Mouse (Mus musculus): ENCODE data around the gene Ranbp1. TPM values are rescaled to one million over a fixed set of nuclear protein-coding genes. Genes with fewer than 3 reads are reported as not detected.

Ranbp1 gene
- polyA plus RNA-seq, 1 experiment from 2014 or later: 989 TPM

DNA sequence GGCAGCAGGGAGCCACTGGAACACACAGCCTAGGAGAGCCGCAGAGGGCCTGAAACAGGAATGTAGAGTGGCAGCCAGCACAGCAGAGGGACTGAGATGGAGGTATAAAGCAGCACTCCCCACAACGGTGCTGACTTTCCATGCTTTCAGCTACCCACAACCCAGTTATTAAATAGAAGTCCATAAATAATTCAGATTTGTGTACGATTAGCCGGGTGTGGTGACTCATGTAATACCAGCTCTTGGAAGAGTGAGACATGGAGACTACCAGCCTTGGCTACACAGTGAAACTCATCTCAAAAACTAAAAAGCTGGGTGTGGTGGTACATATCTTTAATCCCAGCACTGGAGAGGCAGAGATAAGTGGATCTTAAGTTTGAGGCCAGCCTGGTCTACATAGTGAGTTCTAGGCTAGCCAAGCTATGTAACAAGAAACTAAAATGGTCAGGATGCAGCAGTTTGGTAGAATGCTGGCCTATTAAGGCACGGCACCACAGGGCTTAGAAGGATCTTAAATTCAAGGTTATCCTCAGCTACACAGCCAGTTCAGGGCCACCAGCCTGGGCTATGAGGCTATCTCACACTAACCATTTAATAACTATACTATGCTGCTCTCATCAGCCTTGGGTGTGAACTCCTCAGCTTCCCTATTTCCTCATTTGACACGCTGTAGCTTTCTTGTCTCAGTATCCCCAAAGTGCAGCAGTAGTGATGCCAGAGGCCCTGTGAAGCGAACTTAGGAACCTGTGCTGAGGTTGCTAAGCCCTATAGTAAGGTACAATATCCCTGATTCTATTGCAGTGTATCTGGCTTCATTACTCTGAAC is 11.6 kb downstream of the Ranbp1 start:
- H3K4me2 ChIP-seq: no peak overlapping the region
- H3K4me3 ChIP-seq (ENCODE audit: low read depth, low read length): no peak overlapping the region

DNA sequence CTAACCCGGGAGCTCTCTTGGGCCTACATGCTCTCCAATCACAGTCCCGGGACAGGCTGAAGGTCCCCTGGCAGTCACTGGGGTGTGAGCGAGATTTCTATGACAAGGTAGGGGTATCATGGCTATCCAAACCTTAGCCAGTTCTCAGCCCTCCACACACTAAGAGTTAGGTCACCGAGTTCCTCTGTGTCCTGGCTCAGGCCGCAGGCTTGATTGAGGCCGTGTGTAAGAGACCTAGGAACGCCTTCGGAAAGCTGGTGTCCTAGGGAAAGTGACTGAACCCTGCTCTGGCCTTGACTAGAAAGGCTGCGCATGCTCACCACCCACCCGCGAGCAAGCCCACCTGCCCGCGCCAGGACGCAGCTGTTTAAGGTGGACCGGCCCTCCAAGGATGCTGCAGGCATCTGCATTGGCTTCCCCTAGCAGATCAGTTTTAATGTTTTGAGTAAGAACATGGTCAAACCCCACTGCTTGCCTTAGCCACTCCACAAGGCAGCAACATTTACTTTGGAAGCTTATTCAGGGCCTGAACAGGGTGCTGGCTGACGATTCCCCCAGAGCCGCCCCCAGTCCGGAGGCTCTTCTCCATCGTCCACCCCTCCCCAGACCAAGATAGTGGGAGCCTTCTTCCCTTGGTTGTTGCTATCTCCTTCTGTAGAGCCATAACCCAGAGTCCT is 13.0 kb downstream of the Ranbp1 start:
- 8% methylated on average over 19 of the region's 19 CpGs for WGBS
- peaks cover 20% of the 10 kb centered on the region for H3K36me3 ChIP-seq (ENCODE audit: control insufficient read depth, insufficient read depth, low read length)
- H3K9ac ChIP-seq (ENCODE audit: low read depth, low read length): peak overlapping the region; percentile 72
- no peaks in the 10 kb centered on the region for H3K9me3 ChIP-seq (ENCODE audit: control insufficient read depth, low read length)
- H3K4me3 ChIP-seq (ENCODE audit: low read depth, low read length): peak overlapping the region; percentile 79
- H3K27me3 ChIP-seq (replicated peaks; ENCODE audit: control insufficient read depth, insufficient read depth, low read length): peaks cover 6% of the 10 kb centered on the region; the same call in 1 of the 2 replicates
- ATAC-seq (replicated peaks; ENCODE audit: low FRiP score) (peak; percentile 33; the same call in 1 of the 2 replicates), DNase-seq (ENCODE audit: low spot score) (peak; percentile 73)
- peak overlapping the region; percentile 88 for H3K4me2 ChIP-seq
- peak overlapping the region; percentile 63 for H3K27ac ChIP-seq (ENCODE audit: low read depth, low read length)
- H3K4me1 ChIP-seq (replicated peaks; ENCODE audit: control insufficient read depth, insufficient read depth, low read length): peaks cover 12% of the 10 kb centered on the region

More for the DNA sequence above, 11.6 kb downstream of the Ranbp1 start:
- 73% methylated on average over 7 of the region's 7 CpGs for WGBS
- ATAC-seq (replicated peaks; ENCODE audit: low FRiP score) (no peak), DNase-seq (ENCODE audit: low spot score) (no peak)
- H3K9ac ChIP-seq (ENCODE audit: low read depth, low read length): no peak overlapping the region
- H3K27me3 ChIP-seq (replicated peaks; ENCODE audit: control insufficient read depth, insufficient read depth, low read length): peaks cover 6% of the 10 kb centered on the region; the same call in 1 of the 2 replicates
- peaks cover 34% of the 10 kb centered on the region for H3K36me3 ChIP-seq (ENCODE audit: control insufficient read depth, insufficient read depth, low read length)
- H3K4me1 ChIP-seq (replicated peaks; ENCODE audit: control insufficient read depth, insufficient read depth, low read length): peaks cover 12% of the 10 kb centered on the region
- no peak overlapping the region for H3K27ac ChIP-seq (ENCODE audit: low read depth, low read length)
- no peaks in the 10 kb centered on the region for H3K9me3 ChIP-seq (ENCODE audit: control insufficient read depth, low read length)

DNA sequence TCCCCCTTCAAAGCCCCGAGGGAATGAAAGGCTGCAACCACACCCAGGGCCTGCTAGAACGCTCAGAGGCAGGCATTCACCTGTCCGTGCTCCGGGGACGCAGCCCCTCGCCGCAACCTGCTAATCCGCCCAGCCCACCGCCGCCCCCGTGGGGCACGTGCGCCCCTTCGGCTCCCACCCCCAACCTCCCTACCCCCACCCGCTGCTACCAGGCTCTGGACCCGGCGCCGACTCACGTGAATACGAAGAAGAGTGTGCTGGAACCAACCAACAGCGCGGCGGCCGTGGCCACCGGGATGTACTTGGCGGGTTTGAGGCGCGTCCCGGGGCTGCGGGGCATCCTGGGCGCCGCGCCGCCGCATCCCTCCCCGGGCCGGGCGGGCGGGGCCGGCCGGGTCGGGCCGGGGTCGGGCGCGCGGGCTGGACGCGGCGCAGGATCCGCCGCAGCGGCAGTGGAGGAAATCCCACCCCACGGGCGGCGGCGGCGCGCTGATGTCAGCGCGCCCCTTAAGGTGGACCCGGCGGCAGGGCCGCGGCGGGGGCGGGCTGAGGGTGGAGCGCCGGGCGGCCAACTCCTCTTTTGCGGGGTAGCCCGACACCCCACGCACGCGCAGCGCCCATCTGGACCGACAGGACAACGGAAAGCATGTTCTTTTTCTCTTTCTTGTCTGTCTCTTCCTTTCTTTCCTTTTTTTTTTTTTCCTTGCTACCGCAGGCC is 13.7 kb downstream of the Ranbp1 start, which contains the start of gene Zdhhc8:
Zdhhc8 (minus strand) TSS at position 466 of the 718 bp plus-strand sequence.
- WGBS: under 1% methylated on average over 61 of the region's 79 CpGs
- Histone ChIP-seq H3K36me3 (ENCODE audit: control insufficient read depth, insufficient read depth, low read length) (peaks cover 14% of the 10 kb centered on the region), H3K9ac (ENCODE audit: low read depth, low read length) (peak within 1 kb of the TSS; percentile 72), H3K4me1 (replicated peaks; ENCODE audit: control insufficient read depth, insufficient read depth, low read length) (peaks cover 12% of the 10 kb centered on the region), H3K27ac (ENCODE audit: low read depth, low read length) (peak within 1 kb of the TSS; percentile 63), H3K4me2 (peak within 1 kb of the TSS; percentile 88), H3K9me3 (ENCODE audit: control insufficient read depth, low read length) (no peaks in the 10 kb centered on the region), H3K27me3 (replicated peaks; ENCODE audit: control insufficient read depth, insufficient read depth, low read length) (peaks cover 6% of the 10 kb centered on the region; the same call in 1 of the 2 replicates), H3K4me3 (ENCODE audit: low read depth, low read length) (peak within 1 kb of the TSS; percentile 79)
- DNase-seq (ENCODE audit: low spot score) (no peak), ATAC-seq (replicated peaks; ENCODE audit: low FRiP score) (peak; percentile 60)

DNA sequence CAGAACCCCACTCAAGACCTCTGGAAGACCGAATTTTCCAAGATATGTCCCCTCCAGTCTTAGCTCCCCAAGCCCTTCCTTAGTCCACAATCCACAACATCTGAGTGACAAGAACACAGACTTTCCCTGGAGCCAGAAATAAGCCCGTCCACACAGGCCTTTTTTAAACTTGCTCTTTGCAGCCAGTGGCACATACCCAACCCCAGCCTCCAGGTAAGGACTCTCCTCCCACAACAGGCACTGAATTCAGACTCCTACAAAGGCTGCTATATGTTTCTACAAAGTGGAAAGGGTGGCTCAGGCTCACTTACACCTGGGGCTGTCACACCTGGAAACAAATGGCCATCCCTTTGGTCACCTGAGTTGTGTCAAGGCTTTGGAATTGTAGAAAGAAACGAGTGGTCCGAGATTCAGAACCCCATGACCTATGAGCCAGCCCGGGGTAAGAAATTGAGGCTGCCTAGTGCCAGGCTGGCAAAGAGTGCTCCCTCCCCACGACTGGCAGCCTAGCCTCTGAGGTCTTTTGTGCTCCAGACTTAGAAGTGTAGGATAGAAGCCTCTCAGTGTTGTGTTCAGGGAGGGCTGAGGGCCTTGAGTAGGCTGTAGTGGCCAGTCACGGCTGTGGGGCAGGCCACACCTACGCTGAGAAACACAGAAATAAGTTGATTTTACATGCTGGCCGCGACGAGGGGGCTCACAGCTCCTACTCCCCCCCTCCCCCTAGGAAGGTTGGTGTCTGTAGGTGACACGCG is 14.4 kb downstream of the Ranbp1 start:
- H3K36me3 ChIP-seq (ENCODE audit: control insufficient read depth, insufficient read depth, low read length): peaks cover 10% of the 10 kb centered on the region
- peak; percentile 54 for DNase-seq (ENCODE audit: low spot score)
- peaks cover 12% of the 10 kb centered on the region for H3K4me1 ChIP-seq (replicated peaks; ENCODE audit: control insufficient read depth, insufficient read depth, low read length)
- H3K4me2 ChIP-seq: peak overlapping the region; percentile 88
- peaks cover 6% of the 10 kb centered on the region; the same call in 1 of the 2 replicates for H3K27me3 ChIP-seq (replicated peaks; ENCODE audit: control insufficient read depth, insufficient read depth, low read length)
- peak overlapping the region; percentile 72 for H3K9ac ChIP-seq (ENCODE audit: low read depth, low read length)
- 23% methylated on average over 13 of the region's 13 CpGs for WGBS
- no peaks in the 10 kb centered on the region for H3K9me3 ChIP-seq (ENCODE audit: control insufficient read depth, low read length)
- ATAC-seq (replicated peaks; ENCODE audit: low FRiP score): no peak
- no peak overlapping the region for H3K27ac ChIP-seq (ENCODE audit: low read depth, low read length)
- peak overlapping the region; percentile 79 for H3K4me3 ChIP-seq (ENCODE audit: low read depth, low read length)

DNA sequence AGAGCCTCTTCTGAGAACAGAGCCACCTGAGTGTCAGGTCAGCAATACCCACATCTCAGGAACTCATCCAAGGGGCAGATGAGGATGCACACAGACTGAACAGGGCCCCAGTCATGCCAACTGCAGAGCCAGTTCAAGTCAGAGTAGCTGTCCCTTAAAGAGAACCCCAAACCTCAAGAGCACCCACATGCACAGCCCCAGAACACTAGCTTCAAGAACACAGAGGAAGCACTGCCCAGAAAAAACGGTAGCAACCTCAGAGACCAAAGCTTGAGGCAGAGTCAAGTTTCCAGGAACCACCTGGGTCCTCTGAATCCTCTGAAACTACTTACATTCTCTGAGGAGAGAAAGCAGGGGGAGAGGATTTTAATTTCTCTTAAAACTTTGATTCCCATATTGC is 15.1 kb downstream of the Ranbp1 start:
- 30% methylated on average over 1 of the region's 1 CpGs for WGBS
- no peak for DNase-seq (ENCODE audit: low spot score)
- Histone ChIP-seq H3K4me1 (replicated peaks; ENCODE audit: control insufficient read depth, insufficient read depth, low read length) (peaks cover 12% of the 10 kb centered on the region), H3K27me3 (replicated peaks; ENCODE audit: control insufficient read depth, insufficient read depth, low read length) (peaks cover 6% of the 10 kb centered on the region; the same call in 1 of the 2 replicates), H3K36me3 (ENCODE audit: control insufficient read depth, insufficient read depth, low read length) (peaks cover 5% of the 10 kb centered on the region; the same call in 1 of the 2 replicates), H3K27ac (ENCODE audit: low read depth, low read length) (no peak overlapping the region), H3K4me2 (no peak overlapping the region), H3K9me3 (ENCODE audit: control insufficient read depth, low read length) (no peaks in the 10 kb centered on the region), H3K9ac (ENCODE audit: low read depth, low read length) (no peak overlapping the region), H3K4me3 (ENCODE audit: low read depth, low read length) (no peak overlapping the region)
- no peak for ATAC-seq (replicated peaks; ENCODE audit: low FRiP score)

DNA sequence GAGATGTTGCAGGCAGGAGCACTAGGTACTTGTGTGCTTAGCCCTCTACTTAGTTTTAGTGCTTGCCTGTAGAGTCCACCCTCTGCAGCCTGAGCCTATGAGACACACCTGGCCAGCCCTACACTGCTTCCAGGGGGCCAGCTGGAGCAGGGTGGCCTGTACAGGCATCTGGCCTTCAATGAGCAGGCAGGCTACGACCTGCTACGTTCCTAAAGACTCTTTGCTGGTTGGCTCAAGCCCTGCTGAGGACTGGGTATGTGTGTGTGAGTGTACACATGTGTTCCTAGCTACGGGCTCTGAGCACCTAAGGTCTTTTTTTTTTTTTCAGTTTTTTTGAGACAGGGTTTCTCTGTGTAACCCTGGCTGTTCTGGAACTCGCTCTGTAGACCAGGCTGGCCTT is 17.1 kb downstream of the Ranbp1 start:
- no peak overlapping the region for H3K27ac ChIP-seq (ENCODE audit: low read depth, low read length)
- no peak overlapping the region for H3K4me3 ChIP-seq (ENCODE audit: low read depth, low read length)
- no peaks in the 10 kb centered on the region for H3K9me3 ChIP-seq (ENCODE audit: control insufficient read depth, low read length)
- H3K4me2 ChIP-seq: no peak overlapping the region
- H3K27me3 ChIP-seq (replicated peaks; ENCODE audit: control insufficient read depth, insufficient read depth, low read length): peaks cover 6% of the 10 kb centered on the region; the same call in 1 of the 2 replicates
- H3K36me3 ChIP-seq (ENCODE audit: control insufficient read depth, insufficient read depth, low read length): no peaks in the 10 kb centered on the region; the same call in 1 of the 2 replicates
- WGBS: 86% methylated on average over 4 of the region's 4 CpGs
- no peak for DNase-seq (ENCODE audit: low spot score)
- peaks cover 15% of the 10 kb centered on the region for H3K4me1 ChIP-seq (replicated peaks; ENCODE audit: control insufficient read depth, insufficient read depth, low read length)
- no peak for ATAC-seq (replicated peaks; ENCODE audit: low FRiP score)
- no peak overlapping the region for H3K9ac ChIP-seq (ENCODE audit: low read depth, low read length)

DNA sequence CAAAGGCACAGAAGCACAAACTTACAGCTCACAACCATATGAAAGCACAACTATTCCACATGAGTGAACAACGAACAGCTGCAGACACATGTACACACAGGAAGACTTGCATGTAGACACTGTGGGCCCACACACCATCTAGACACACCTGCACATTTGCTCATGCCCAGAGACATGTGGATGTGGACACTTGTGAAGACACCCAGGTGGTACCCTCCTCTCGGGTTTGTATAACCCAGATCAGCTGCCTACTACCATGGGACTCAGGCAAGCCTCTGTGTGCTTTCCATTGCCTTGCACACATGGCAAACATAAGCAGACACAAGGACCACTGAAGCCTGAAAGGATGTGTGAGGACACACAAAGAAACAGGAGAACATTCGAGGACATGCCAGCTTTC is 17.5 kb downstream of the Ranbp1 start:
- no peaks in the 10 kb centered on the region for H3K9me3 ChIP-seq (ENCODE audit: control insufficient read depth, low read length)
- H3K4me1 ChIP-seq (replicated peaks; ENCODE audit: control insufficient read depth, insufficient read depth, low read length): peaks cover 15% of the 10 kb centered on the region
- WGBS: 77% methylated on average over 3 of the region's 3 CpGs
- DNase-seq (ENCODE audit: low spot score) (no peak), ATAC-seq (replicated peaks; ENCODE audit: low FRiP score) (no peak)
- H3K9ac ChIP-seq (ENCODE audit: low read depth, low read length): no peak overlapping the region
- H3K4me3 ChIP-seq (ENCODE audit: low read depth, low read length): no peak overlapping the region
- H3K27ac ChIP-seq (ENCODE audit: low read depth, low read length): no peak overlapping the region
- H3K4me2 ChIP-seq: no peak overlapping the region
- H3K36me3 ChIP-seq (ENCODE audit: control insufficient read depth, insufficient read depth, low read length): no peaks in the 10 kb centered on the region; the same call in 1 of the 2 replicates
- H3K27me3 ChIP-seq (replicated peaks; ENCODE audit: control insufficient read depth, insufficient read depth, low read length): peaks cover 6% of the 10 kb centered on the region; the same call in 1 of the 2 replicates

DNA sequence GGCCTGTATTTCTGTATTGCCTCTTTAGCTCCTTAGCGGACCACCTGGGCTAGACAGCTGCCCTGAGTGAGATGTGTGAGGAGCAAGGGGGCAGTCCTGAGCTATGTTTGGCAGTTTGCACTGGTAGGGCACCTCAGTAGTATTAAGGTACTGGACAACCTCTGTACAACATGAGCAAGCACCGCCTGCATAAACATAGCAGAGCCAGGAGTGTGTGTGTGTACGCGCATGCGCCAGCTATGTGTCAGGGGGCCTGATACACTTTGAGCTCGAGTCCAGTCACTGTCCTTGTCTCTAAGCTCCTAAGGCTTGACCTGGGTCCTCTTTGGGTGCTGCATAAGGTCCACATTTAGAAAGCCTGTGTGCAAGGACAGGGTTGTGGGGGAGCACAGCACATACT is 17.9 kb downstream of the Ranbp1 start:
- peaks cover 6% of the 10 kb centered on the region; the same call in 1 of the 2 replicates for H3K27me3 ChIP-seq (replicated peaks; ENCODE audit: control insufficient read depth, insufficient read depth, low read length)
- H3K4me1 ChIP-seq (replicated peaks; ENCODE audit: control insufficient read depth, insufficient read depth, low read length): peaks cover 11% of the 10 kb centered on the region
- no peak overlapping the region for H3K4me2 ChIP-seq
- H3K9ac ChIP-seq (ENCODE audit: low read depth, low read length): no peak overlapping the region
- no peak overlapping the region for H3K4me3 ChIP-seq (ENCODE audit: low read depth, low read length)
- H3K36me3 ChIP-seq (ENCODE audit: control insufficient read depth, insufficient read depth, low read length): no peaks in the 10 kb centered on the region; the same call in 1 of the 2 replicates
- ATAC-seq (replicated peaks; ENCODE audit: low FRiP score) (no peak), DNase-seq (ENCODE audit: low spot score) (no peak)
- no peaks in the 10 kb centered on the region for H3K9me3 ChIP-seq (ENCODE audit: control insufficient read depth, low read length)
- H3K27ac ChIP-seq (ENCODE audit: low read depth, low read length): no peak overlapping the region
- WGBS: 91% methylated on average over 6 of the region's 6 CpGs

Data from liver, embryonic 11.5 days (tissue).